Mouse (Mus musculus) central nervous system, embryonic 11.5 days (tissue): ENCODE measurements around the gene Katnbl1. TPM values are rescaled to one million over a fixed set of nuclear protein-coding genes. Genes with fewer than 3 reads are reported as not detected.

Experiments used
- polyA plus RNA-seq: library from polyadenylated mRNA; depleted of rRNA; stranded (reverse); fragments of >200 nt; gene quantifications from 2 replicates; pipeline ENCODE4 v1.2.3, GENCODE M21; 2012; rRNA removed

The Katnbl1 gene
- polyA plus RNA-seq, result 11.0 and 24.0 TPM in 2 replicates

GRCm38 (mm10) chr2:112378973-112379898 lies at the start of gene Katnbl1:
Gene Katnbl1 (plus strand): TSS chr2:112379211.

GRCm38 (mm10) chr2:112367726-112368673 lies 11.0 kb upstream of the Katnbl1 start, which contains the start of gene Emc4:
Gene Emc4 (minus strand): TSS chr2:112368027.

GRCm38 (mm10) chr2:112454862-112455564 lies 76.0 kb downstream of the Katnbl1 start, which contains the start of gene Emc7:
Gene Emc7 (plus strand): TSS chr2:112454997.

Other genes starting within 250 kb of the Katnbl1 start
- not detected in 2 replicates for gene Olfr1316, start 244.2 kb upstream of the Katnbl1 start, polyA plus RNA-seq
- not detected in 2 replicates for gene Olfr1317, start 238.9 kb upstream of the Katnbl1 start, polyA plus RNA-seq
- not detected in 2 replicates for gene Olfr1318, start 225.0 kb upstream of the Katnbl1 start, polyA plus RNA-seq
- gene Lpcat4, start 139.7 kb upstream of the Katnbl1 start, polyA plus RNA-seq, result 30.2 and 30.4 TPM in 2 replicates
- not detected in 2 replicates for gene Nutm1, start 119.9 kb upstream of the Katnbl1 start, polyA plus RNA-seq
- gene Nop10, start 117.3 kb upstream of the Katnbl1 start, polyA plus RNA-seq, result 48.0 and 121 TPM in 2 replicates
- gene Slc12a6, start 113.4 kb upstream of the Katnbl1 start, polyA plus RNA-seq, result 26.2 and 33.4 TPM in 2 replicates
- 0.04 TPM in 1 of 2 replicates, not detected in the other for gene Gm21985, start 112.9 kb upstream of the Katnbl1 start, polyA plus RNA-seq
- gene Emc4, start 11.2 kb upstream of the Katnbl1 start, polyA plus RNA-seq, result 70.2 and 79.5 TPM in 2 replicates
- 6.9 and 8.7 TPM in 2 replicates for gene Emc7, start 75.8 kb downstream of the Katnbl1 start, polyA plus RNA-seq
- not detected in 2 replicates for gene Chrm5, start 101.6 kb downstream of the Katnbl1 start, polyA plus RNA-seq
- gene Aven, start 113.8 kb downstream of the Katnbl1 start, polyA plus RNA-seq, result 13.0 and 17.4 TPM in 2 replicates